ENCODE assay signal across 21 mouse cellular contexts in genomic region chr10:76255617-76256016, GRCm38 (mm10). TPM values are rescaled to one million over a fixed set of nuclear protein-coding genes. Genes with fewer than 3 reads are reported as not detected.
DNase-seq lines count a peak whose midpoint lies in the region; ATAC-seq and TF ChIP-seq lines count a peak whose summit lies in the region.
"Had no signal": no experiment of that assay in that cellular context is flagged by ENCODE, and none has a peak within 500 bp of the region (broad histone marks: within the 10 kb centered on the region; RNA-seq: fewer than 3 reads in every experiment).

No protein-coding gene starts in this region.

- intact Hi-C loops in heart, postnatal 36 days (cut with DNase I) = no loop called here

- peak; percentile 56 for DNase-seq in adrenal gland, postnatal 10 days
- no peak for DNase-seq in adrenal gland, adult 18-20 months (ENCODE audit: low spot score in 2 of 2)
- DNase-seq in heart, postnatal 0 days (ENCODE audit: low spot score) = no peak
- DNase-seq in heart, postnatal 36 days = no peak
- DNase-seq in ovary, adult 18-20 months (ENCODE audit: low spot score) = peak; percentile 43
- DNase-seq in ovary, postnatal 10 days (ENCODE audit: low spot score) = no peak
- DNase-seq in fibroblast of lung, adult 2 months (ENCODE audit: low read depth) = peak; percentile 68
- DNase-seq in spleen, adult 18-20 months = no peak
- DNase-seq: cerebellum, postnatal 36 days; gastrocnemius, postnatal 10 days; kidney, adult 9 months; lung, adult 2 months; midbrain, embryonic 14.5 days; retina, postnatal 1 day; thymus, postnatal 25 days had no signal

- no peak overlapping the region for H3K9ac ChIP-seq in heart, postnatal 0 days (replicated peaks; ENCODE audit: low read depth, low read length)
- H3K9ac ChIP-seq: hindbrain, embryonic 15.5 days; stomach, embryonic 15.5 days had no signal

- no peak for TF ChIP-seq CTCF in heart, postnatal 0 days (IDR thresholded peaks at IDR 0.05; ENCODE audit: low read depth)

- H3K36me3 ChIP-seq in heart, postnatal 0 days (replicated peaks; ENCODE audit: control insufficient read depth, insufficient read depth, low read length) = no peaks in the 10 kb centered on the region
- H3K36me3 ChIP-seq: forebrain, embryonic 10.5 days; hindbrain, embryonic 15.5 days; stomach, embryonic 15.5 days had no signal

- no peak overlapping the region for H3K4me2 ChIP-seq in heart, postnatal 0 days (ENCODE audit: low read depth, low read length)
- H3K4me2 ChIP-seq: heart, embryonic 11.5 days; hindbrain, embryonic 15.5 days; stomach, embryonic 15.5 days had no signal

- TF ChIP-seq EP300 in heart, postnatal 0 days (IDR thresholded peaks at IDR 0.05; ENCODE audit: low read depth) = no peak

- ATAC-seq in heart, postnatal 0 days (ENCODE audit: insufficient read depth, low read depth) = no peak
- ATAC-seq: activated CD4-positive, CD25-positive, alpha-beta regulatory T cell, adult 4 months had no signal

- H3K27me3 ChIP-seq in heart, postnatal 0 days (ENCODE audit: control insufficient read depth, insufficient read depth, low read length) = no peaks in the 10 kb centered on the region
- H3K27me3 ChIP-seq: hindbrain, embryonic 15.5 days; stomach, embryonic 15.5 days had no signal

- no peak overlapping the region for H3K4me3 ChIP-seq in heart, postnatal 0 days (ENCODE audit: low read depth, low read length)
- H3K4me3 ChIP-seq: forebrain, embryonic 10.5 days; hindbrain, embryonic 15.5 days; stomach, embryonic 15.5 days had no signal

- no peaks in the 10 kb centered on the region for H3K9me3 ChIP-seq in heart, postnatal 0 days (replicated peaks; ENCODE audit: control insufficient read depth, low read length)
- H3K9me3 ChIP-seq: forebrain, embryonic 10.5 days; hindbrain, embryonic 15.5 days; stomach, embryonic 15.5 days had no signal

- H3K4me1 ChIP-seq in heart, postnatal 0 days (ENCODE audit: control insufficient read depth, insufficient read depth) = peaks cover 20% of the 10 kb centered on the region

- WGBS in heart, postnatal 0 days = 33% methylated on average over 6 of the region's 6 CpGs

- H3K27ac ChIP-seq in heart, postnatal 0 days (ENCODE audit: low read depth) = 0 out of 2 replicates have a peak overlapping the region, but pooled peaks have one; percentile 26
- H3K27ac ChIP-seq: forebrain, embryonic 10.5 days; hindbrain, embryonic 15.5 days; stomach, embryonic 15.5 days had no signal

RNA-seq across cellular contexts. Expression of gene S100b, which starts 2.0 kb away (rescaled TPM):
- 10 to 100 TPM; 60.2 to 68.3 TPM for total RNA-seq in adrenal gland, postnatal 10 days (2021)
- total RNA-seq in adrenal gland, adult 18-20 months (2021) = 10 to 100 TPM; 14.4 to 90.4 TPM
- 0.89 TPM in 1 of 2 replicates, not detected in the other for total RNA-seq in heart, postnatal 0 days (2014; rRNA removed; ENCODE audit: low replicate concordance)
- 0.70 and 0.86 TPM in 2 replicates for polyA plus RNA-seq in heart, postnatal 0 days (2015; fragmentation: Nextera tagmentation; extraction: Ambion mirVana)
- total RNA-seq in heart, postnatal 36 days (2021) = 1 to 10 TPM; 1.4 to 1.6 TPM
- polyA plus RNA-seq: activated CD4-positive, CD25-positive, alpha-beta regulatory T cell, adult 4 months; forebrain, embryonic 10.5 days; liver, adult 2 months had no signal

RNA-seq across cellular contexts. Expression of gene Prmt2, which starts 18.0 kb away (rescaled TPM):
- 10 to 100 TPM; 17.5 to 18.5 TPM for total RNA-seq in adrenal gland, postnatal 10 days (2021)
- total RNA-seq in adrenal gland, adult 18-20 months (2021) = 10 to 100 TPM; 21.3 to 31.3 TPM
- total RNA-seq in heart, postnatal 0 days (2014; rRNA removed; ENCODE audit: low replicate concordance) = 24.2 and 27.7 TPM in 2 replicates
- 31.7 and 36.2 TPM in 2 replicates for polyA plus RNA-seq in heart, postnatal 0 days (2015; fragmentation: Nextera tagmentation; extraction: Ambion mirVana)
- total RNA-seq in heart, postnatal 36 days (2021) = 10 to 100 TPM; 10.9 to 12.3 TPM

Comparison
In these comparisons a context has a peak if more than half of its experiments do, and no peak if none do; other contexts are left out.
1. DNase-seq: peak in adrenal gland, postnatal 10 days (single experiment), ovary, adult 18-20 months (single experiment) and fibroblast of lung, adult 2 months (single experiment); none in adrenal gland, adult 18-20 months (0 of 2), heart, postnatal 0 days (single experiment), heart, postnatal 36 days (0 of 2), ovary, postnatal 10 days (single experiment) and spleen, adult 18-20 months (0 of 2).